Mouse (Mus musculus) hindbrain, embryonic 14.5 days (tissue): ENCODE results near the gene Coil. TPM values are rescaled to one million over a fixed set of nuclear protein-coding genes. Genes with fewer than 3 reads are reported as not detected.
"Not testable (repeated sequence)": the region's sequence is repeated elsewhere in the genome, so short reads cannot be mapped to it uniquely, and the experiment has no call there.

Experiments
- ATAC-seq: fragments of 200-750 bp; cut with Nextera tagmentation; 2 replicates; pipeline ENCODE4 v1.8.0; 2017; ENCODE audit warnings: moderate number of reproducible peaks, mild to moderate bottlenecking, moderate TSS enrichment, moderate library complexity; ENCODE audit not compliant: low FRiP score
- DNase-seq: peaks from one replicate; pipeline ENCODE4 v3.0.0-alpha.2; 2015; ENCODE audit warnings: low spot score
- H3K27ac ChIP-seq: fragments of 300-500 bp; sonication (generic); 2 replicates; pipeline ENCODE4 v1.5.1; 2014; ENCODE audit warnings: mild to moderate bottlenecking, moderate library complexity
- H3K27me3 ChIP-seq: fragments of 300-500 bp; sonication (generic); 2 replicates; pipeline ENCODE4 v1.6.1; 2014; ENCODE audit warnings: mild to moderate bottlenecking, low read length, mixed read lengths; ENCODE audit not compliant: control insufficient read depth, insufficient read depth
- H3K36me3 ChIP-seq: fragments of 300-500 bp; sonication (generic); replicated peaks from 2 replicates; pipeline ENCODE4 v1.6.1; 2014; ENCODE audit not compliant: control insufficient read depth, insufficient read depth
- H3K4me1 ChIP-seq: fragments of 300-500 bp; sonication (generic); replicated peaks from 2 replicates; pipeline ENCODE4 v1.6.1; 2014; ENCODE audit warnings: antibody characterized with exemption, low read length, mixed read lengths; ENCODE audit not compliant: control insufficient read depth, insufficient read depth
- H3K4me2 ChIP-seq: fragments of 300-500 bp; sonication (generic); replicated peaks from 2 replicates; pipeline ENCODE4 v1.6.1; 2014; ENCODE audit warnings: mild to moderate bottlenecking, moderate library complexity
- H3K4me3 ChIP-seq: fragments of 300-500 bp; sonication (generic); replicated peaks from 2 replicates; pipeline ENCODE4 v1.5.1; 2014; ENCODE audit warnings: mild to moderate bottlenecking, low read length
- H3K9ac ChIP-seq: fragments of 300-500 bp; sonication (generic); 2 replicates; pipeline ENCODE4 v1.6.1; 2014
- H3K9me3 ChIP-seq: fragments of 300-500 bp; sonication (generic); 2 replicates; pipeline ENCODE4 v1.6.1; 2016; ENCODE audit warnings: low read length; ENCODE audit not compliant: control insufficient read depth
- WGBS: fragments of 180-500 bp; shearing (Covaris S2); extraction: QIAGEN DNeasy Blood & Tissue Kit; methylation state at CpG from one replicate; pipeline ENCODE4 v1.1.7; 2014; 5-methylcytosine and 5-hydroxymethylcytosine counted together
- polyA plus RNA-seq: library from polyadenylated mRNA; unstranded; fragments of >200 nt; fragmentation: Nextera tagmentation; extraction: Ambion mirVana; gene quantifications from 2 replicates; pipeline ENCODE4 v1.2.1, GENCODE M21; 2014

Gene Coil
- polyA plus RNA-seq, 1 experiment from 2014 or later, result 16.9 TPM

- ATAC-seq (no peak), DNase-seq (no peak)
- Histone ChIP-seq H3K4me3 (no peak overlapping the region), H3K36me3 (peaks cover 60% of the 10 kb centered on the region), H3K9me3 (no peaks in the 10 kb centered on the region), H3K9ac (no peak overlapping the region), H3K4me2 (no peak overlapping the region), H3K27ac (no peak overlapping the region), H3K27me3 (no peaks in the 10 kb centered on the region), H3K4me1 (no peaks in the 10 kb centered on the region)
- 70% methylated on average over 5 of the region's 5 CpGs for WGBS
Measured at GRCm38 (mm10) chr11:88989530-88989929, 19.5 kb downstream of the Coil start.

- Histone ChIP-seq H3K9ac (no peak overlapping the region), H3K4me1 (no peaks in the 10 kb centered on the region), H3K27me3 (peaks cover 2% of the 10 kb centered on the region; the same call in 1 of the 2 replicates), H3K9me3 (no peaks in the 10 kb centered on the region), H3K4me3 (no peak overlapping the region), H3K36me3 (peaks cover 26% of the 10 kb centered on the region), H3K27ac (no peak overlapping the region), H3K4me2 (no peak overlapping the region)
- DNase-seq (no peak), ATAC-seq (no peak)
- 51% methylated on average over 7 of the region's 7 CpGs for WGBS
Measured at GRCm38 (mm10) chr11:88993186-88993585, 23.1 kb downstream of the Coil start.

GRCm38 (mm10) chr11:88993625-88994024 lies 23.6 kb downstream of the Coil start:
- Histone ChIP-seq H3K4me3 (no peak overlapping the region), H3K27ac (no peak overlapping the region), H3K9me3 (no peaks in the 10 kb centered on the region), H3K36me3 (peaks cover 23% of the 10 kb centered on the region), H3K4me1 (no peaks in the 10 kb centered on the region), H3K9ac (no peak overlapping the region), H3K27me3 (peaks cover 4% of the 10 kb centered on the region; the same call in 1 of the 2 replicates), H3K4me2 (no peak overlapping the region)
- 14% methylated on average over 5 of the region's 5 CpGs for whole genome bisulfite sequencing
- ATAC-seq, result no peak
- DNase-seq, result peak; percentile 49

GRCm38 (mm10) chr11:88994492-88994891 lies 24.4 kb downstream of the Coil start:
- no peak overlapping the region for H3K9ac ChIP-seq
- H3K4me1 ChIP-seq, result no peaks in the 10 kb centered on the region
- H3K36me3 ChIP-seq, result peaks cover 19% of the 10 kb centered on the region
- ATAC-seq (no peak), DNase-seq (no peak)
- no peak overlapping the region for H3K4me3 ChIP-seq
- H3K27me3 ChIP-seq, result peaks cover 12% of the 10 kb centered on the region
- H3K4me2 ChIP-seq, result no peak overlapping the region
- H3K9me3 ChIP-seq, result no peaks in the 10 kb centered on the region
- no peak overlapping the region for H3K27ac ChIP-seq
- 91% methylated on average over 7 of the region's 7 CpGs for WGBS

- no peaks in the 10 kb centered on the region for H3K4me1 ChIP-seq
- no peak overlapping the region for H3K9ac ChIP-seq
- 0 out of 2 replicates have a peak overlapping the region, but pooled peaks have one; percentile 33 for H3K27ac ChIP-seq
- no peak for DNase-seq
- H3K36me3 ChIP-seq, result peaks cover 12% of the 10 kb centered on the region
- H3K4me2 ChIP-seq, result no peak overlapping the region
- 94% methylated on average over 2 of the region's 2 CpGs for WGBS
- no peaks in the 10 kb centered on the region for H3K9me3 ChIP-seq
- H3K27me3 ChIP-seq, result peaks cover 23% of the 10 kb centered on the region
- no peak for ATAC-seq
- no peak overlapping the region for H3K4me3 ChIP-seq
Measured at GRCm38 (mm10) chr11:88995616-88996015, 25.6 kb downstream of the Coil start.

GRCm38 (mm10) chr11:88996427-88996826 lies 26.4 kb downstream of the Coil start:
- DNase-seq, result no peak
- 73% methylated on average over 7 of the region's 7 CpGs for WGBS
- Histone ChIP-seq H3K4me1 (no peaks in the 10 kb centered on the region), H3K27me3 (peaks cover 23% of the 10 kb centered on the region), H3K9me3 (no peaks in the 10 kb centered on the region), H3K36me3 (peaks cover 5% of the 10 kb centered on the region; the same call in 1 of the 2 replicates), H3K9ac (no peak overlapping the region), H3K27ac (no peak overlapping the region), H3K4me3 (no peak overlapping the region), H3K4me2 (no peak overlapping the region)
- no peak for ATAC-seq

GRCm38 (mm10) chr11:88997343-88997742 lies 27.3 kb downstream of the Coil start:
- H3K4me1 ChIP-seq, H3K4me2 ChIP-seq, H3K36me3 ChIP-seq, H3K27ac ChIP-seq, DNase-seq, H3K4me3 ChIP-seq, ATAC-seq, H3K9ac ChIP-seq, H3K9me3 ChIP-seq: not testable (repeated sequence)
- 89% methylated on average over 5 of the region's 5 CpGs for WGBS
- H3K27me3 ChIP-seq, result peaks cover 23% of the 10 kb centered on the region

- peaks cover 23% of the 10 kb centered on the region for H3K27me3 ChIP-seq
- 18% methylated on average over 2 of the region's 3 CpGs for WGBS
- no peak for ATAC-seq
Measured at GRCm38 (mm10) chr11:88998406-88998805, 28.4 kb downstream of the Coil start.

GRCm38 (mm10) chr11:88998974-88999722 lies 29.1 kb downstream of the Coil start, which contains the start of gene Trim25:
Gene Trim25 (plus strand): TSS chr11:88999376.
- H3K9me3 ChIP-seq, result no peaks in the 10 kb centered on the region
- no peak within 1 kb of the TSS; the same call in none of the 2 replicates for H3K27ac ChIP-seq
- no peaks in the 10 kb centered on the region for H3K36me3 ChIP-seq
- 3% methylated on average over 48 of the region's 48 CpGs for WGBS
- peaks cover 23% of the 10 kb centered on the region for H3K27me3 ChIP-seq
- H3K4me3 ChIP-seq, result peak within 1 kb of the TSS; percentile 33
- ATAC-seq (0 out of 2 replicates have a peak, but pooled peaks have one; percentile 21), DNase-seq (peak; percentile 53)
- peak within 1 kb of the TSS; percentile 41 for H3K4me2 ChIP-seq
- H3K4me1 ChIP-seq, result no peaks in the 10 kb centered on the region
- H3K9ac ChIP-seq, result peak within 1 kb of the TSS; percentile 36; the same call in 1 of the 2 replicates

More at GRCm38 (mm10) chr11:88998406-88998805, 28.4 kb downstream of the Coil start:
- DNase-seq, result no peak
- H3K4me2 ChIP-seq, result no peak overlapping the region
- no peaks in the 10 kb centered on the region for H3K9me3 ChIP-seq
- H3K4me1 ChIP-seq, result no peaks in the 10 kb centered on the region
- H3K9ac ChIP-seq, result no peak overlapping the region
- H3K4me3 ChIP-seq, result no peak overlapping the region
- no peak overlapping the region; the same call in 1 of the 2 replicates for H3K27ac ChIP-seq
- no peaks in the 10 kb centered on the region for H3K36me3 ChIP-seq
